Mouse (Mus musculus) liver, adult 2 months (tissue): Measurements from ENCODE around the gene Hdac4. TPM values are rescaled to one million over a fixed set of nuclear protein-coding genes. Genes with fewer than 3 reads are reported as not detected.

Experiments
- DNase-seq: peaks from one replicate; pipeline ENCODE4 v3.0.0-alpha.2; 2011; ENCODE audit warnings: low read depth, low spot score; ENCODE audit errors: extremely low read depth
- H3K27ac ChIP-seq: fragments of 200-500 bp; replicated peaks from 2 replicates; pipeline ENCODE4 v1.5.1; 2012; ENCODE audit warnings: low read depth, mild to moderate bottlenecking, control low read depth, inconsistent platforms, low read length; ENCODE audit not compliant: insufficient read depth
- H3K27me3 ChIP-seq: fragments of 200-500 bp; 2 replicates; pipeline ENCODE4 v1.6.1; 2012; ENCODE audit warnings: mild to moderate bottlenecking, moderate library complexity, low read length, inconsistent platforms; ENCODE audit not compliant: control insufficient read depth, insufficient read depth
- H3K36me3 ChIP-seq: fragments of 200-500 bp; 2 replicates; pipeline ENCODE4 v1.6.1; 2012; ENCODE audit warnings: low read length, inconsistent platforms; ENCODE audit not compliant: control insufficient read depth, insufficient read depth
- H3K4me1 ChIP-seq: fragments of 200-500 bp; 2 replicates; pipeline ENCODE4 v1.6.1; 2011; ENCODE audit warnings: low read length; ENCODE audit not compliant: control insufficient read depth, insufficient read depth
- H3K4me3 ChIP-seq: fragments of 200-500 bp; 2 replicates; pipeline ENCODE4 v1.5.1; 2011; ENCODE audit warnings: low read depth, mild to moderate bottlenecking, control low read depth, low read length, moderate library complexity; ENCODE audit not compliant: insufficient read depth
- H3K79me2 ChIP-seq: fragments of 200-500 bp; 2 replicates; pipeline ENCODE4 v1.6.1; 2012; ENCODE audit warnings: inconsistent platforms, mild to moderate bottlenecking, low read length, moderate library complexity; ENCODE audit not compliant: control insufficient read depth, insufficient read depth
- H3K9ac ChIP-seq: fragments of 200-500 bp; 2 replicates; pipeline ENCODE4 v1.6.1; 2012; ENCODE audit warnings: low read depth, mild to moderate bottlenecking, control low read depth, inconsistent platforms, low read length
- CTCF ChIP-seq: fragments of 200-500 bp; IDR thresholded peaks from 2 replicates; pipeline ENCODE4 v1.5.1; 2011; ENCODE audit warnings: low read depth, low read length, control low read depth
- POLR2A ChIP-seq: fragments of 200-500 bp; IDR thresholded peaks from 2 replicates; pipeline ENCODE4 v1.6.1; 2011; ENCODE audit warnings: low read length, control low read depth; ENCODE audit not compliant: insufficient read depth; ENCODE audit errors: extremely low read depth
- WGBS: fragments of 180-500 bp; shearing (Covaris S2); methylation state at CpG from one replicate; pipeline ENCODE4 v1.1.7; 2018; 5-methylcytosine and 5-hydroxymethylcytosine counted together
- polyA plus RNA-seq: library from polyadenylated mRNA; depleted of rRNA; stranded (reverse); fragments of >200 nt; gene quantifications from 2 replicates; pipeline ENCODE4 v1.2.3, GENCODE M21; 2012
- total RNA-seq: library from RNA; depleted of rRNA; stranded (reverse); fragments of >200 nt; gene quantifications from 2 replicates; pipeline ENCODE4 v1.2.3, GENCODE M21; 2014

Gene Hdac4
- total and polyA plus RNA-seq, 2 experiments, result 5.3 to 5.7 TPM

DNA sequence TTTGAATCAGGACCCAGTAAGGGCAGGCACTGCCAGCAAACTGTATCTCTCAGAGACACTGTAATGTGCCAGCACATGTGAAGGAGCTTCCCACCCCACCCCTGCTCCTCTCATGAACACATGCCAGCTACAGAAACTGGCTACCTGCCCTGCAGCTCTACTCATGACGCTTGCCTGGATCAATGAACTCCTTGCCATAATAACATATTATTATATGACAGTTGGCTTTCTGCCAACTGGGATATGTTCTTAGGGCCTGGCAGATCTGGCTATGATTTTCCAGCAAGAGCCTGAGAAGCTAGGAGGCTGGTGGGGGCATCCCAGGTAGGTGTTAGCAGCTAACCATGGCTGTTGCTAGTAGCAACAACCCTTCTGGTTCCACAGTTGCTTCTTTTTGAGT lies 156.8 kb downstream of the Hdac4 start:
- H3K4me3 ChIP-seq, result no peak overlapping the region
- H3K27me3 ChIP-seq, result no peaks in the 10 kb centered on the region
- no peak for DNase-seq
- TF ChIP-seq POLR2A (no peak), CTCF (no peak)
- no peak overlapping the region for H3K9ac ChIP-seq
- H3K4me1 ChIP-seq, result no peaks in the 10 kb centered on the region
- H3K79me2 ChIP-seq, result peaks cover 6% of the 10 kb centered on the region; the same call in 1 of the 2 replicates
- H3K27ac ChIP-seq, result no peak overlapping the region
- 24% methylated on average over 1 of the region's 1 CpGs for WGBS
- no peaks in the 10 kb centered on the region for H3K36me3 ChIP-seq

DNA sequence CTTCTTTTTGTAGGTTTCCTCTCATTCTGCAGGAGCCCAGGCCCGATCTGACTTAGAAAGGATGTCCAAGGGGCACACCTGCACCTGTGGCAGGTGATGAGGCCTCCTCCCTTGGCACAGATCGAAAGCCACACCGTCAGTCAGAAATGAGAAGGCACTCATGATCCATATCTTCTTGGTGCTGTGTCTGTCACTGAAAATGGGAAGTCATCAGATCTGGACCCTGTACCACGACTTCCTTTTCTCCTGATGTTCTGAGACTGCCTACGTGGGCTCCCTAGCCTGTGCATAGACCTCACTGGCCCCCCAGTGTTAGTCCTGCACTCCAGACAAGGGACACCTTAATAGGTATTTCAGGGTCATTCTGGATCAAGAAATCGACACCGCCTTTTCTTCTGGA lies 158.5 kb downstream of the Hdac4 start:
- no peak overlapping the region for H3K9ac ChIP-seq
- H3K27ac ChIP-seq, result no peak overlapping the region
- TF ChIP-seq CTCF (no peak), POLR2A (no peak)
- 90% methylated on average over 7 of the region's 7 CpGs for WGBS
- no peak overlapping the region for H3K4me3 ChIP-seq
- H3K27me3 ChIP-seq, result no peaks in the 10 kb centered on the region
- H3K79me2 ChIP-seq, result peaks cover 3% of the 10 kb centered on the region; the same call in 1 of the 2 replicates
- no peaks in the 10 kb centered on the region for H3K4me1 ChIP-seq
- H3K36me3 ChIP-seq, result no peaks in the 10 kb centered on the region
- no peak for DNase-seq

DNA sequence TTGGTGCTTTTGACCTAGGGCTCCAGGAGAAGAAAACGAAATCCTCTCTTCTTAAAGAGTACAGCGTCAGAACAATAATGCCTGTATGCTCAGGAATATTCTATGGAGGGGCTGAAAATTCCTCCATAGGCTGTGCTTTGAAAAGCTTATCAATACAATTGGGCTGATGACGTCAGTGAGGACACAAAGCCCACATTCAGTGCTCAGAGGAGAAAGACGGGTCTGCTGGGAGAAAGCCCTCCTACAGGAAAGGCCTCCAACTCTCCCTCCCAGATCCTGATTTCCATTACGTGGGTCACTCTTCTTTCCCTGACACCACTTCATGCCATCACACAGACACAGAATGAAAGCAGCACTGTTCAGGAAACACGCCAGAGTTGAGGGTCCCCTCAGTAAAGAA lies 159.7 kb downstream of the Hdac4 start:
- Histone ChIP-seq H3K27me3 (no peaks in the 10 kb centered on the region), H3K27ac (no peak overlapping the region), H3K4me1 (no peaks in the 10 kb centered on the region), H3K9ac (no peak overlapping the region), H3K36me3 (no peaks in the 10 kb centered on the region), H3K4me3 (no peak overlapping the region), H3K79me2 (peaks cover 3% of the 10 kb centered on the region; the same call in 1 of the 2 replicates)
- TF ChIP-seq POLR2A, result no peak
- no peak for TF ChIP-seq CTCF
- WGBS, result 93% methylated on average over 6 of the region's 6 CpGs
- DNase-seq, result no peak

DNA sequence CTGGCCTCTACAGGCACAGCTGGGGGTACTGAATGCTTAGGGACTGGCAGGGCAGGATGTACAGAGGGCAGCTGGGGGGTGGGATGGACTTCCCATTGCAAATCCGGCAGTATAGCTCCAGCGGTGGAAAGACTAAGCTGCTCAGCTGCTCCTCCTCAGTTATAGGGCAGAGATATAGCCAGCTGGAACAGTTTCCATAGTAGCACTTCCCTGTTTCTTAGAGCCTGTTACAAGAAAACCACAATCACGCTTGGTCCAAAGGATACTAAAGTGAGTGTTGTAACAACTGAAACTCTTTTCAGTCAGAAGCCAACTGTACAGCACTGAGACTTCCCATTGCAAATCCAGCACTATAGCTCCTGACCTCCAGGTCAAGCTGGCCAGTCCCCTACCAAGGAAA lies 161.3 kb downstream of the Hdac4 start:
- 86% methylated on average over 3 of the region's 3 CpGs for WGBS
- no peak overlapping the region for H3K4me3 ChIP-seq
- no peak for DNase-seq
- H3K27ac ChIP-seq, result no peak overlapping the region
- H3K27me3 ChIP-seq, result no peaks in the 10 kb centered on the region
- H3K36me3 ChIP-seq, result no peaks in the 10 kb centered on the region
- TF ChIP-seq CTCF (no peak), POLR2A (no peak)
- no peak overlapping the region for H3K9ac ChIP-seq
- no peaks in the 10 kb centered on the region for H3K4me1 ChIP-seq
- no peaks in the 10 kb centered on the region; the same call in 1 of the 2 replicates for H3K79me2 ChIP-seq

DNA sequence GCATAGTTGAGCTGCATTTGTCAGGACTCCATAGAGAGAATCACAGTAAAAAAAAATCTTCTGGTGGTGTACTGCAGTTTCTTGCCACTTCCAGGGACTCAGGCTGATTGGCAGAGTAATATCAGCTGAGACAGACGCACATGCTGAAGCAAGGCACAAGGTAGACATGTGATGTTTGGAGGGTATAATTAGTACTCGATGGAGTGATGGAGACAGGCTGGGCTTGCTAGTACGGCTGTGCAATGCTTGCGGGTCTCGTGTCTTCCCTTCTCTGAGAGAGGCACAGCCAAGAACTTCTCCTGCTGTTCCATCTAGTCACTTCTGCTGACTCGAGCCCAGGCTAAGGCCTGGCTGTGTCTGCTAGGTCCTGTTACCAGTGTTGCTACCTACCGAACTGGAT lies 162.0 kb downstream of the Hdac4 start:
- Histone ChIP-seq H3K4me3 (no peak overlapping the region), H3K79me2 (no peaks in the 10 kb centered on the region), H3K27me3 (no peaks in the 10 kb centered on the region), H3K36me3 (no peaks in the 10 kb centered on the region), H3K9ac (no peak overlapping the region), H3K27ac (no peak overlapping the region), H3K4me1 (no peaks in the 10 kb centered on the region)
- TF ChIP-seq POLR2A (no peak), CTCF (no peak)
- no peak for DNase-seq
- whole genome bisulfite sequencing, result 95% methylated on average over 7 of the region's 7 CpGs

DNA sequence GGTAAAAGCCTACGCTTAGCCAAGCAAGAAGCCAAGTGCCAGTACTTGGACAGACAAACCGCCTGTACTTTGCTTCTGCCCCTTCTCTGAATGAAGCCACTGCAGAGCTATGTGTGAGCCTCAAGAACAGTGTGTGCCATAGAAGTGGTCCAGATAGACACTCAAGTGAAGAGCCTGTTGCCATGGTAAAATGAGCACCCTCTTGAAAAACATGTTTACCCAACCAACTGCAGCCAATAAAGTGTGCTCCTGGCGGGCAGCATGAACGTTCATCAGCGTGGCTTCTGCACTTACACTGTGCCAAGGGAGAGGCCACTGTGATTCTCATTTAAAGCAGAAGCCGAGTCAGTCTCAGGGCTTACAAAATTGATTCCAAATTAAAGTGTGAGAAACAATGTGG lies 165.0 kb downstream of the Hdac4 start:
- no peak for TF ChIP-seq CTCF
- TF ChIP-seq POLR2A, result no peak
- 64% methylated on average over 6 of the region's 6 CpGs for WGBS
- H3K9ac ChIP-seq, result no peak overlapping the region
- H3K4me3 ChIP-seq, result no peak overlapping the region
- no peaks in the 10 kb centered on the region for H3K27me3 ChIP-seq
- H3K27ac ChIP-seq, result no peak overlapping the region
- H3K36me3 ChIP-seq, result no peaks in the 10 kb centered on the region
- no peaks in the 10 kb centered on the region; the same call in 1 of the 2 replicates for H3K79me2 ChIP-seq
- DNase-seq, result no peak
- H3K4me1 ChIP-seq, result peaks cover 3% of the 10 kb centered on the region; the same call in 1 of the 2 replicates
